Mouse (Mus musculus): ENCODE measurements around the gene Stard9. TPM values are rescaled to one million over a fixed set of nuclear protein-coding genes. Genes with fewer than 3 reads are reported as not detected.

The Stard9 gene
- 2.6 and 3.7 TPM in 2 replicates for polyA plus RNA-seq (2014; fragmentation: Nextera tagmentation; extraction: Ambion mirVana)

GRCm38 (mm10) chr2:120628886-120629735 is at the start of gene Stard9:
Gene Stard9, plus strand, starts transcription at chr2:120629121.
- H3K4me1 ChIP-seq (ENCODE audit: control insufficient read depth, insufficient read depth, low read length), result no peaks in the 10 kb centered on the region
- H3K4me2 ChIP-seq (ENCODE audit: low read length), result peak within 1 kb of the TSS; percentile 59
- 0 out of 2 replicates have a peak within 1 kb of the TSS, but pooled peaks have one; percentile 40 for H3K27ac ChIP-seq (ENCODE audit: low read depth, low read length)
- WGBS, result 1% methylated on average over 36 of the region's 36 CpGs
- peak within 1 kb of the TSS; percentile 60 for H3K9ac ChIP-seq (ENCODE audit: low read length)
- H3K4me3 ChIP-seq (ENCODE audit: low read depth, low read length), result peak within 1 kb of the TSS; percentile 45
- peak; percentile 100 for DNase-seq (ENCODE audit: low spot score)
- H3K27me3 ChIP-seq (replicated peaks; ENCODE audit: control insufficient read depth, insufficient read depth, low read length), result no peaks in the 10 kb centered on the region
- ATAC-seq, result peak; percentile 100
- no peaks in the 10 kb centered on the region for H3K9me3 ChIP-seq (replicated peaks; ENCODE audit: control insufficient read depth, low read length)
- H3K36me3 ChIP-seq (ENCODE audit: control insufficient read depth, insufficient read depth, low read length), result no peaks in the 10 kb centered on the region

GRCm38 (mm10) chr2:120589759-120590158 is 39.2 kb upstream of the Stard9 start:
- no peak overlapping the region for H3K27ac ChIP-seq (ENCODE audit: low read depth, low read length)
- no peaks in the 10 kb centered on the region for H3K9me3 ChIP-seq (replicated peaks; ENCODE audit: control insufficient read depth, low read length)
- H3K9ac ChIP-seq (ENCODE audit: low read length), result no peak overlapping the region
- H3K27me3 ChIP-seq (replicated peaks; ENCODE audit: control insufficient read depth, insufficient read depth, low read length), result no peaks in the 10 kb centered on the region
- H3K4me3 ChIP-seq (ENCODE audit: low read depth, low read length), result no peak overlapping the region
- H3K4me1 ChIP-seq (ENCODE audit: control insufficient read depth, insufficient read depth, low read length), result no peaks in the 10 kb centered on the region
- H3K4me2 ChIP-seq (ENCODE audit: low read length), result no peak overlapping the region
- no peak for DNase-seq (ENCODE audit: low spot score)
- peaks cover 30% of the 10 kb centered on the region for H3K36me3 ChIP-seq (ENCODE audit: control insufficient read depth, insufficient read depth, low read length)
- WGBS, result 85% methylated on average over 5 of the region's 5 CpGs
- no peak for ATAC-seq

GRCm38 (mm10) chr2:120592227-120592626 is 36.7 kb upstream of the Stard9 start:
- H3K9me3 ChIP-seq (replicated peaks; ENCODE audit: control insufficient read depth, low read length), result no peaks in the 10 kb centered on the region
- no peak for DNase-seq (ENCODE audit: low spot score)
- no peak overlapping the region for H3K27ac ChIP-seq (ENCODE audit: low read depth, low read length)
- no peaks in the 10 kb centered on the region for H3K27me3 ChIP-seq (replicated peaks; ENCODE audit: control insufficient read depth, insufficient read depth, low read length)
- H3K36me3 ChIP-seq (ENCODE audit: control insufficient read depth, insufficient read depth, low read length), result peaks cover 37% of the 10 kb centered on the region
- no peak for ATAC-seq
- 97% methylated on average over 1 of the region's 1 CpGs for WGBS
- H3K4me2 ChIP-seq (ENCODE audit: low read length), result no peak overlapping the region
- H3K4me1 ChIP-seq (ENCODE audit: control insufficient read depth, insufficient read depth, low read length), result no peaks in the 10 kb centered on the region
- no peak overlapping the region for H3K4me3 ChIP-seq (ENCODE audit: low read depth, low read length)
- no peak overlapping the region for H3K9ac ChIP-seq (ENCODE audit: low read length)

- Histone ChIP-seq H3K36me3 (ENCODE audit: control insufficient read depth, insufficient read depth, low read length) (peaks cover 61% of the 10 kb centered on the region), H3K9me3 (replicated peaks; ENCODE audit: control insufficient read depth, low read length) (no peaks in the 10 kb centered on the region), H3K4me2 (ENCODE audit: low read length) (no peak overlapping the region), H3K4me1 (ENCODE audit: control insufficient read depth, insufficient read depth, low read length) (no peaks in the 10 kb centered on the region), H3K27ac (ENCODE audit: low read depth, low read length) (no peak overlapping the region), H3K27me3 (replicated peaks; ENCODE audit: control insufficient read depth, insufficient read depth, low read length) (no peaks in the 10 kb centered on the region), H3K9ac (ENCODE audit: low read length) (no peak overlapping the region), H3K4me3 (ENCODE audit: low read depth, low read length) (no peak overlapping the region)
- 90% methylated on average over 2 of the region's 2 CpGs for WGBS
- ATAC-seq (no peak), DNase-seq (ENCODE audit: low spot score) (no peak)
These were observed 31.2 kb upstream of the Stard9 start for GRCm38 (mm10) chr2:120597734-120598133.

- H3K27ac ChIP-seq (ENCODE audit: low read depth, low read length), result no peak overlapping the region
- H3K4me3 ChIP-seq (ENCODE audit: low read depth, low read length), result no peak overlapping the region
- WGBS, result 85% methylated on average over 4 of the region's 4 CpGs
- no peak overlapping the region for H3K9ac ChIP-seq (ENCODE audit: low read length)
- peaks cover 61% of the 10 kb centered on the region for H3K36me3 ChIP-seq (ENCODE audit: control insufficient read depth, insufficient read depth, low read length)
- no peak for ATAC-seq
- no peaks in the 10 kb centered on the region for H3K9me3 ChIP-seq (replicated peaks; ENCODE audit: control insufficient read depth, low read length)
- no peaks in the 10 kb centered on the region for H3K27me3 ChIP-seq (replicated peaks; ENCODE audit: control insufficient read depth, insufficient read depth, low read length)
- H3K4me2 ChIP-seq (ENCODE audit: low read length), result no peak overlapping the region
- DNase-seq (ENCODE audit: low spot score), result no peak
- H3K4me1 ChIP-seq (ENCODE audit: control insufficient read depth, insufficient read depth, low read length), result no peaks in the 10 kb centered on the region
These were observed 29.4 kb upstream of the Stard9 start for GRCm38 (mm10) chr2:120599506-120599905.

GRCm38 (mm10) chr2:120606021-120606690 is 22.8 kb upstream of the Stard9 start:
- ATAC-seq, result no peak
- 88% methylated on average over 6 of the region's 6 CpGs for WGBS
- H3K27me3 ChIP-seq (replicated peaks; ENCODE audit: control insufficient read depth, insufficient read depth, low read length), result no peaks in the 10 kb centered on the region

GRCm38 (mm10) chr2:120608830-120609723 is 19.8 kb upstream of the Stard9 start, which contains the start of the genes Haus2 and Lrrc57:
Gene Haus2, plus strand, starts transcription at chr2:120609383.
Gene Lrrc57, minus strand, starts transcription at chr2:120609520.
- H3K36me3 ChIP-seq (ENCODE audit: control insufficient read depth, insufficient read depth, low read length), result peaks cover 22% of the 10 kb centered on the region
- H3K4me3 ChIP-seq (ENCODE audit: low read depth, low read length), result peak within 1 kb of the TSS; percentile 71
- under 1% methylated on average over 52 of the region's 52 CpGs for WGBS
- no peaks in the 10 kb centered on the region for H3K27me3 ChIP-seq (replicated peaks; ENCODE audit: control insufficient read depth, insufficient read depth, low read length)
- H3K4me2 ChIP-seq (ENCODE audit: low read length), result peak within 1 kb of the TSS; percentile 54
- peak within 1 kb of the TSS; percentile 92 for H3K9ac ChIP-seq (ENCODE audit: low read length)
- H3K9me3 ChIP-seq (replicated peaks; ENCODE audit: control insufficient read depth, low read length), result no peaks in the 10 kb centered on the region
- ATAC-seq (peak; percentile 97), DNase-seq (ENCODE audit: low spot score) (peak; percentile 93)
- peak within 1 kb of the TSS; percentile 85 for H3K27ac ChIP-seq (ENCODE audit: low read depth, low read length)
- H3K4me1 ChIP-seq (ENCODE audit: control insufficient read depth, insufficient read depth, low read length), result peaks cover 8% of the 10 kb centered on the region; the same call in 1 of the 2 replicates

More at GRCm38 (mm10) chr2:120606021-120606690, 22.8 kb upstream of the Stard9 start:
- no peak overlapping the region for H3K4me3 ChIP-seq (ENCODE audit: low read depth, low read length)
- peaks cover 26% of the 10 kb centered on the region for H3K36me3 ChIP-seq (ENCODE audit: control insufficient read depth, insufficient read depth, low read length)
- no peak overlapping the region for H3K9ac ChIP-seq (ENCODE audit: low read length)
- H3K9me3 ChIP-seq (replicated peaks; ENCODE audit: control insufficient read depth, low read length), result no peaks in the 10 kb centered on the region
- peaks cover 8% of the 10 kb centered on the region; the same call in 1 of the 2 replicates for H3K4me1 ChIP-seq (ENCODE audit: control insufficient read depth, insufficient read depth, low read length)
- DNase-seq (ENCODE audit: low spot score), result peak; percentile 25
- H3K4me2 ChIP-seq (ENCODE audit: low read length), result no peak overlapping the region
- no peak overlapping the region for H3K27ac ChIP-seq (ENCODE audit: low read depth, low read length)
